Mouse (Mus musculus) erythroblast, embryonic 14.5 days (primary cell): Measurements from ENCODE around the gene Lrrc59.

Experiments
- GATA1 ChIP-seq: IDR thresholded peaks from 2 replicates; pipeline ENCODE4 v1.6.1; 2012; ENCODE audit warnings: low read length, inconsistent platforms, mixed read lengths
- TAL1 ChIP-seq: IDR thresholded peaks from 3 replicates; pipeline ENCODE4 v1.6.1; 2012; ENCODE audit warnings: low read length, inconsistent platforms, mixed read lengths

DNA sequence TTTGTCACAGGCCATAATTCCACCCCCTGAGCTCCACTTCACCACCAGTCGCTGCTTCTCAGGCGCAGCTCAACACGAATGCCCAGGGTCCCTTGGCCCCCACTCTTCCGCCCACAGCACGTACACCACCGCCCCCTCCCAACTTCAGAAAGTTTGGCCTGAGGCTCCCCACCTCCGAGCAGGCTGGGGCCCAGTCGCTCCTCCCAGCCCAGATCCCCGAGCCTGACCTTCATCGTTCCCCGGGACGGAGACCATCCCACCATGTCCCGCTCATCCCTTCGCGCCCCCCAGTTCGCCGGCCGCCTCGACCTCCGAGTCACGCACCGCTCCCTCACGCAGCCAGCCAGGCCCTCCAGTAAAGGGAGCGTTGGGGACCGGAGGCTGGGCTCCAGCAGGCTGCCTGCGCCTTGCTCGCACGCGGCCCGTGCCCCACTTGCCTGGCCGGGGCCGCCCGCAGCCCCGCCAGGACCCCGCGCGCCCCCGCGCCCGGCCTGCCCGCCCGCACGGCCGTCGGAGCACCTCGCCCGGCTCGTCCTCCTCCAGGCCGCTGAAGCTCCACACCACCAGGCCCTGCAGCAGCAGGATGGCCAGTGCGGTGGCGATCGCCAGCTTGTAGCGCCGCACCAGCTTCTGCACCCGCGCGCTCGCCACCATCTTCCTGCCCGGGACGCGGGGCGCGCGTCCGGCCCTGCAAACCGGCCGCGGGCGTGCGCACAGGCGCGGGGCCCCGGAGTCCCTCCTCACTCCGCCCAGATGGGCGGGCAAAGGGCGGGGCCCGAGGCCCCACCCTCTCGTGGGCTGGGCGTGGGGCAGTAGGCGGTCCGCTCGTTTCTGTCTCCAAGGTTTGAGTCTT is 47.4 kb downstream of the Lrrc59 start, which contains the start of gene Xylt2:
- TF ChIP-seq TAL1 (no peak), GATA1 (no peak)
